Mouse (Mus musculus) G1E (cell line): Measurements from ENCODE around the gene Midn.

ENCODE experiments used
- CTCF ChIP-seq: IDR thresholded peaks from 2 replicates; pipeline ENCODE4 v1.5.1; 2012; ENCODE audit warnings: low read depth, low read length, inconsistent platforms, mixed read lengths
- GATA1 ChIP-seq: IDR thresholded peaks from 2 replicates; pipeline ENCODE4 v1.6.1; 2012; ENCODE audit warnings: borderline replicate concordance, low read length, inconsistent platforms, mixed read lengths
- TAL1 ChIP-seq: conservative IDR thresholded peaks from 2 replicates; pipeline ENCODE4 v1.6.1; 2012; ENCODE audit warnings: low read depth, low read length, inconsistent platforms, mixed read lengths

GRCm38 (mm10) chr10:80123932-80124562, 24.0 kb upstream of the Midn start:
- no peak for TF ChIP-seq CTCF
- no peak for TF ChIP-seq TAL1
- TF ChIP-seq GATA1: no peak
